Mouse (Mus musculus) embryonic stem cell, embryonic (primary cell): ENCODE data around the gene Pcbp1.

Source experiments
- CTCF ChIA-PET, 4 experiments: fragments of 300-600 bp in 2 of 4; fragments of 350-600 bp in 2 of 4; sonication (Branson Sonifier 250); formaldehyde crosslinking; loops; one replicate each; lab custom pipeline; 2022; ENCODE audit warnings: inconsistent platforms in 2 of 4; lab: Charles Lee
- POLR2A ChIA-PET, 4 experiments: fragments of 300-600 bp in 2 of 4; fragments of 350-600 bp in 2 of 4; sonication (Branson Sonifier 250); formaldehyde crosslinking; loops; one replicate each; lab custom pipeline; 2022; ENCODE audit warnings: antibody characterized with exemption in 4 of 4, inconsistent platforms in 1 of 4; lab: Charles Lee

The Pcbp1 gene

GRCm38 (mm10) chr6:86509194-86509865 is 16.8 kb downstream of the Pcbp1 start:
- POLR2A ChIA-PET = interaction anchor here in 3 of 4 experiments (1.2 to 18.6 kb wide), 15 partner anchors 10 to 36 kb away, joined by 3 to 526 read pairs (median 31); partner anchors contain the start of gene Pcbp1 (in 1 of the 3)
- CTCF ChIA-PET = interaction anchor here in 1 of 4 experiments (1.3 to 2.0 kb wide), 2 partner anchors 8 to 10 kb away, joined by 3 to 7 read pairs; no protein-coding TSS in a partner anchor

- ChIA-PET CTCF (interaction anchor here (0.7 to 2.9 kb wide), 10 partner anchors 9 to 399 kb away, joined by 3 to 21 read pairs (median 4); partner anchors contain the start of gene Pcbp1 (in 1 of the 4)), POLR2A (interaction anchor here (0.6 to 18.6 kb wide), 30 partner anchors 11 to 115 kb away, joined by 3 to 526 read pairs (median 8); partner anchors contain the start of genes Pcbp1 (in 2 of the 4) and Tia1 (in 1 of the 4))
Observed at GRCm38 (mm10) chr6:86508736-86509135, 17.4 kb downstream of the Pcbp1 start.

- POLR2A ChIA-PET = interaction anchor here (0.6 to 18.6 kb wide), 33 partner anchors 10 to 81 kb away, joined by 3 to 526 read pairs (median 9); partner anchors contain the start of gene Pcbp1 (in 2 of the 4)
- CTCF ChIA-PET = interaction anchor here (0.6 to 2.9 kb wide), 5 partner anchors 9 to 1218 kb away, joined by 3 to 21 read pairs (median 4); no protein-coding TSS in a partner anchor
Observed at GRCm38 (mm10) chr6:86507116-86507515, 19.0 kb downstream of the Pcbp1 start.

GRCm38 (mm10) chr6:86506309-86506708 is 19.8 kb downstream of the Pcbp1 start:
- ChIA-PET CTCF (interaction anchor here in 3 of 4 experiments (0.6 to 2.9 kb wide), 4 partner anchors 9 to 36 kb away, joined by 3 to 21 read pairs (median 4); no protein-coding TSS in a partner anchor), POLR2A (interaction anchor here in 3 of 4 experiments (0.5 to 18.6 kb wide), 13 partner anchors 8 to 34 kb away, joined by 3 to 526 read pairs (median 34); partner anchors contain the start of gene Pcbp1 (in 1 of the 3))

- CTCF ChIA-PET = interaction anchor here in 2 of 4 experiments (0.6 to 1.1 kb wide), 2 partner anchors 9 to 12 kb away, joined by 3 read pairs; no protein-coding TSS in a partner anchor
- POLR2A ChIA-PET = interaction anchor here (0.6 to 18.6 kb wide), 16 partner anchors 9 to 140 kb away, joined by 3 to 526 read pairs (median 20); partner anchors contain the start of genes Fam136a (in 1 of the 4) and Pcbp1 (in 1 of the 4)
Observed at GRCm38 (mm10) chr6:86505671-86506070, 20.4 kb downstream of the Pcbp1 start.

- ChIA-PET CTCF (no interaction called here), POLR2A (interaction anchor here in 2 of 4 experiments (1.1 to 18.6 kb wide), 8 partner anchors 7 to 31 kb away, joined by 3 to 526 read pairs (median 57); partner anchors contain the start of gene Pcbp1 (in 1 of the 2))
Observed at GRCm38 (mm10) chr6:86503513-86503912, 22.6 kb downstream of the Pcbp1 start.

- ChIA-PET CTCF (no interaction called here), POLR2A (interaction anchor here in 3 of 4 experiments (0.5 to 18.6 kb wide), 13 partner anchors 7 to 372 kb away, joined by 3 to 526 read pairs (median 74); partner anchors contain the start of gene Pcbp1 (in 3 of the 3))
Observed at GRCm38 (mm10) chr6:86499571-86500109, 26.5 kb downstream of the Pcbp1 start.

GRCm38 (mm10) chr6:86497942-86498732 is 28.0 kb downstream of the Pcbp1 start:
- ChIA-PET POLR2A (interaction anchor here (0.5 to 18.6 kb wide), 45 partner anchors 8 to 1938 kb away, joined by 3 to 526 read pairs (median 7); partner anchors contain the start of genes Pcbp1 (in 4 of the 4), Snrpg (in 2 of the 4), C87436 (in 1 of the 4) and Fam136a (in 1 of the 4)), CTCF (interaction anchor here in 3 of 4 experiments (0.6 to 1.2 kb wide), 8 partner anchors 9 to 1134 kb away, joined by 3 to 9 read pairs (median 3); partner anchors contain the start of gene C87436 (in 1 of the 3))

- ChIA-PET CTCF (interaction anchor here (0.6 to 3.7 kb wide), 23 partner anchors 8 to 1399 kb away, joined by 3 to 21 read pairs (median 3); partner anchors contain the start of gene C87436 (in 1 of the 4)), POLR2A (interaction anchor here (0.5 to 18.6 kb wide), 69 partner anchors 9 to 1939 kb away, joined by 3 to 526 read pairs (median 6); partner anchors contain the start of genes Pcbp1 (in 4 of the 4), C87436 (in 2 of the 4), Snrpg (in 2 of the 4) and Fam136a (in 1 of the 4))
Observed at GRCm38 (mm10) chr6:86497071-86497815, 28.9 kb downstream of the Pcbp1 start.

- POLR2A ChIA-PET = interaction anchor here (0.5 to 18.6 kb wide), 69 partner anchors 9 to 1032 kb away, joined by 3 to 526 read pairs (median 6); partner anchors contain the start of genes Pcbp1 (in 3 of the 4), C87436 (in 2 of the 4), Aak1 (in 1 of the 4) and Fam136a (in 1 of the 4)
- CTCF ChIA-PET = interaction anchor here (0.6 to 3.7 kb wide), 17 partner anchors 9 to 1009 kb away, joined by 3 to 21 read pairs (median 4); no protein-coding TSS in a partner anchor
Observed at GRCm38 (mm10) chr6:86496585-86496984, 29.5 kb downstream of the Pcbp1 start.

GRCm38 (mm10) chr6:86496127-86496526 is 30.0 kb downstream of the Pcbp1 start:
- POLR2A ChIA-PET = interaction anchor here (0.5 to 18.6 kb wide), 66 partner anchors 9 to 930 kb away, joined by 3 to 526 read pairs (median 6); partner anchors contain the start of genes Pcbp1 (in 3 of the 4), C87436 (in 2 of the 4), Aak1 (in 1 of the 4) and Fam136a (in 1 of the 4)
- CTCF ChIA-PET = interaction anchor here (0.7 to 3.7 kb wide), 10 partner anchors 8 to 57 kb away, joined by 3 to 21 read pairs (median 4); no protein-coding TSS in a partner anchor

GRCm38 (mm10) chr6:86495661-86496060 is 30.5 kb downstream of the Pcbp1 start:
- ChIA-PET POLR2A (interaction anchor here (0.6 to 18.6 kb wide), 56 partner anchors 8 to 930 kb away, joined by 3 to 526 read pairs (median 5); partner anchors contain the start of genes Pcbp1 (in 3 of the 4), Aak1 (in 1 of the 4), Fam136a (in 1 of the 4) and Gfpt1 (in 1 of the 4)), CTCF (interaction anchor here (0.6 to 3.7 kb wide), 11 partner anchors 9 to 218 kb away, joined by 3 to 21 read pairs (median 3); no protein-coding TSS in a partner anchor)

- POLR2A ChIA-PET = interaction anchor here in 3 of 4 experiments (0.7 to 18.6 kb wide), 26 partner anchors 8 to 1953 kb away, joined by 3 to 526 read pairs (median 24); partner anchors contain the start of genes Pcbp1 (in 3 of the 3) and Fam136a (in 1 of the 3)
- CTCF ChIA-PET = interaction anchor here in 3 of 4 experiments (0.6 to 3.7 kb wide), 7 partner anchors 8 to 50 kb away, joined by 3 to 21 read pairs (median 3); no protein-coding TSS in a partner anchor
Observed at GRCm38 (mm10) chr6:86494767-86495166, 31.4 kb downstream of the Pcbp1 start.

GRCm38 (mm10) chr6:86493469-86494263 is 32.5 kb downstream of the Pcbp1 start:
- CTCF ChIA-PET = interaction anchor here in 3 of 4 experiments (0.6 to 3.7 kb wide), 6 partner anchors 9 to 42 kb away, joined by 3 to 21 read pairs (median 4); no protein-coding TSS in a partner anchor
- POLR2A ChIA-PET = interaction anchor here in 3 of 4 experiments (0.5 to 18.6 kb wide), 24 partner anchors 7 to 1123 kb away, joined by 3 to 526 read pairs (median 4); partner anchors contain the start of genes Pcbp1 (in 3 of the 3), Dusp11 (in 1 of the 3), Fam136a (in 1 of the 3) and Pcyox1 (in 1 of the 3)
